Mouse (Mus musculus) neural tube, embryonic 15.5 days (tissue): Measurements from ENCODE around the gene Glp1r. TPM values are rescaled to one million over a fixed set of nuclear protein-coding genes. Genes with fewer than 3 reads are reported as not detected.
A peak's percentile ranks its signal among the peaks of the same experiment; 100 is the strongest.

Experiments used
- ATAC-seq: fragments of 200-750 bp; cut with Nextera tagmentation; 2 replicates; pipeline ENCODE4 v1.8.0; 2017; ENCODE audit warnings: mild to moderate bottlenecking, moderate TSS enrichment, moderate library complexity; ENCODE audit not compliant: low FRiP score
- H3K27ac ChIP-seq: fragments of 300-500 bp; sonication (generic); replicated peaks from 2 replicates; pipeline ENCODE4 v1.5.1; 2015; ENCODE audit warnings: mild to moderate bottlenecking, inconsistent platforms
- H3K27me3 ChIP-seq: fragments of 300-500 bp; sonication (generic); replicated peaks from 2 replicates; pipeline ENCODE4 v1.6.1; 2015; ENCODE audit warnings: inconsistent platforms
- H3K36me3 ChIP-seq: fragments of 300-500 bp; sonication (generic); 2 replicates; pipeline ENCODE4 v1.6.1; 2015; ENCODE audit warnings: inconsistent platforms
- H3K4me1 ChIP-seq: fragments of 300-500 bp; sonication (generic); 2 replicates; pipeline ENCODE4 v1.6.1; 2015; ENCODE audit warnings: inconsistent platforms
- H3K4me2 ChIP-seq: fragments of 300-500 bp; sonication (generic); 2 replicates; pipeline ENCODE4 v1.6.1; 2015; ENCODE audit warnings: inconsistent platforms, mild to moderate bottlenecking, moderate library complexity
- H3K4me3 ChIP-seq: fragments of 300-500 bp; sonication (generic); replicated peaks from 2 replicates; pipeline ENCODE4 v1.5.1; 2015; ENCODE audit warnings: mild to moderate bottlenecking, inconsistent platforms
- H3K9ac ChIP-seq: fragments of 300-500 bp; sonication (generic); replicated peaks from 2 replicates; pipeline ENCODE4 v1.6.1; 2015; ENCODE audit warnings: mild to moderate bottlenecking, inconsistent platforms
- H3K9me3 ChIP-seq: fragments of 300-500 bp; sonication (generic); replicated peaks from 2 replicates; pipeline ENCODE4 v1.6.1; 2016; ENCODE audit warnings: inconsistent platforms
- WGBS: fragments of 180-500 bp; shearing (Covaris S2); methylation state at CpG from one replicate; pipeline ENCODE4 v1.1.7; 2015; ENCODE audit warnings: mixed read lengths; 5-methylcytosine and 5-hydroxymethylcytosine counted together
- polyA plus RNA-seq: library from polyadenylated mRNA; unstranded; fragments of >200 nt; fragmentation: Nextera tagmentation; extraction: Ambion mirVana; gene quantifications from 2 replicates; pipeline ENCODE4 v1.2.1, GENCODE M21; 2015

Glp1r gene
- polyA plus RNA-seq, 1 experiment from 2014 or later: 1.0 TPM

DNA sequence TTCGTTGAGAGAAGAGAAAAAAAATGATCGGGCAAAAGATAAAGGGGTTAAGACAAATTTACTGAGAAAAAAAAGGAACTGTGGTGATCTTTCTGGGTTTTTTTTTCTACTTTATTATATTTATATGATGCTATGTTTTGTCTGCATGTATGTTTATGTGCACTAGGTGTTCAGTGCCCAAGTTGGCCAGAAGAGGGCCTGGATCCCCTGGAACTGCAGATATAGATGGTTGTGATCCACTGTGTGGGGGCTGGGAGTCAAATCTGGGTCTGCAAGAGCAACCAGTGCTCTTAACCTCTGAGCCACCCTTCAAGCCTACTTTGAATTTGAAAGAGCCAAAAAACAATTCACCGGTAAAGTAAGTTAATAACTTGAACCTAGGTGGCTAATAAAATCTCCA lies 21.2 kb upstream of the Glp1r start:
- WGBS: 90% methylated on average over 3 of the region's 3 CpGs
- Histone ChIP-seq H3K4me3 (no peak overlapping the region), H3K27ac (no peak overlapping the region), H3K9ac (no peak overlapping the region), H3K27me3 (no peaks in the 10 kb centered on the region), H3K4me1 (peaks cover 11% of the 10 kb centered on the region), H3K36me3 (no peaks in the 10 kb centered on the region), H3K9me3 (no peaks in the 10 kb centered on the region), H3K4me2 (no peak overlapping the region)
- no peak for ATAC-seq

DNA sequence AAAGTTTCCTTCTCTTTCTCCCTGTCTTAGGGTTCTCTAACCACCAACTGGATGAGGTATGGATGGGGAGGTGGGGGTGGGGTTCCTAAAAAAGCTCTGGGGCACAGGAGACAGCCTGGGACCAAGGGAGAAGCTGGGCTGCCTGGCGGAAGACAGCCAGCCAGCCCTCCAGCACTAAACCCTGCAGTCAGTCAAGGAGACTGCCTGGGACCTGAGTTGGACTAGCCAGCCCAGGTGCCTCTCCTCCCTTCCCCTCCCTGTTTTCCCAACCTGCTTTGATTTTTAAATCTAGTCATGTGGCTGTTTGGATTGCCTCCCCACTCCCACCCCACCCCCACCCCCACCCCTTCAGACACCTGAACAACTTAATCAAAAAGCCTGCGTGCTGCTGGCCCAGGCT lies 20.6 kb upstream of the Glp1r start:
- Histone ChIP-seq H3K27ac (no peak overlapping the region), H3K4me2 (no peak overlapping the region), H3K4me1 (peaks cover 11% of the 10 kb centered on the region), H3K9me3 (no peaks in the 10 kb centered on the region), H3K27me3 (no peaks in the 10 kb centered on the region), H3K36me3 (no peaks in the 10 kb centered on the region), H3K9ac (no peak overlapping the region), H3K4me3 (no peak overlapping the region)
- 74% methylated on average over 2 of the region's 2 CpGs for WGBS
- ATAC-seq: no peak

DNA sequence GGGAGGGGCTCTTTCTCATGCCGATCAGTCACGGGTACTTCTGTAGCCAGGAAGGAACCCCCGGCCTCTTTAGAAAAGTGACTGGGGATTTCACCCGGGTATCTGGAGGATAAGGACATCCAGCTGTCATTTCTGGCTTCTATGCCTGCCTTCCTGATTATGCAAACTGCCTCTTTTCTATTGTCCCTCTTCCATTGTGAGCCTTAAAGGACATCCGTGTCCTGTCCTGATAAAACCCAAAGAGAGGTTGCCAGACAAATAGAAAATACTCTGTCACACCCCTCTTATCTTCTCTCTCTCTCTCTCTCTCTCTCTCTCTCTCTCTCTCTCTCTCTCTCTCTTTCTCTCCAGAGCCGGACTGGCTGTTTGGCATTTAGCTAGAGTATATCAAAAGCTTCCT lies 19.4 kb upstream of the Glp1r start:
- Histone ChIP-seq H3K27ac (no peak overlapping the region), H3K36me3 (no peaks in the 10 kb centered on the region), H3K9me3 (no peaks in the 10 kb centered on the region), H3K4me2 (peak overlapping the region; percentile 13; the same call in 1 of the 2 replicates), H3K27me3 (no peaks in the 10 kb centered on the region), H3K4me3 (no peak overlapping the region), H3K9ac (no peak overlapping the region), H3K4me1 (peaks cover 11% of the 10 kb centered on the region)
- no peak for ATAC-seq
- WGBS: 2% methylated on average over 6 of the region's 6 CpGs

DNA sequence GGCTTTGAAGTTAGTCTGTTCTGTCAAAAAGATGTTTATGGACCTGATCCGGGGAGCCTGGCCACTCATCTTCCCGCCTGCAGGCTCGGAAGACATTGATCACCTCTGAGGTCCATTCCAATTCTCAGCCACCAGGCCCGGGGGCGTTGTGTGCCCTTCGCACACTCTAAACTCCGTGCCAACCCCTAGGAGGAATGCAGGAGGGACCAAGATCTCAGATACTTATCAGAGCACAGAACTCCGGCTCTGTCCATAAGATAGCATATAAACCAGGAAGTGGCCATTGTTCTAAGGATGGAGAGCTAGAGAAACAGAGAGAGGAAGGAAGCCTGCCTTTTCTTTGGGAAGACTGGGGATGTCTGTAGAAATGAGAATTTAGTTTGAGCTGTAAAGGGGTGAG lies 18.1 kb upstream of the Glp1r start:
- H3K4me1 ChIP-seq: peaks cover 11% of the 10 kb centered on the region
- H3K9me3 ChIP-seq: no peaks in the 10 kb centered on the region
- no peak overlapping the region for H3K4me2 ChIP-seq
- 75% methylated on average over 8 of the region's 8 CpGs for WGBS
- no peak overlapping the region for H3K27ac ChIP-seq
- no peaks in the 10 kb centered on the region for H3K27me3 ChIP-seq
- no peak overlapping the region for H3K4me3 ChIP-seq
- no peak overlapping the region for H3K9ac ChIP-seq
- no peaks in the 10 kb centered on the region for H3K36me3 ChIP-seq
- no peak for ATAC-seq

DNA sequence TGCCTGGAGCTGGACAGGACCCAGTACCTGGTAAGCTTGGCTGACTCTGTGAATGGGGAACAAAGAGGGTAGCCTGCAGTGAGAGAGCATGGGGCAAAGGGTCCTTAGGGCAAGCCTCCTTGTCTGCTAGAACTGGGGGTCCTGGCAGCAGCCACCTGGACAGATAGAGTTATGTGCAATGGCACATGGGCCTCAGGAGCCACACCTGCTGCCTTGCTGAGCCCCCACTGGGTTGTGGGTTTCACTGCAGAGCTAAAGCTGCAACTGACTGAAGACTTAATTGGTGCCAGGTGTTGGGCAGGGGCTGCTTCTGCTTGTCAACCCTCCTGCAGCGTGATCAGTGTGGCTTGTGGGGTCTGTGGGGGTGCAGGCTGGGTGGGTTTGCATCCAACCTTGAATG lies 9.5 kb upstream of the Glp1r start:
- Histone ChIP-seq H3K36me3 (no peaks in the 10 kb centered on the region), H3K27ac (no peak overlapping the region), H3K27me3 (no peaks in the 10 kb centered on the region), H3K4me2 (no peak overlapping the region), H3K9ac (no peak overlapping the region), H3K4me3 (no peak overlapping the region), H3K4me1 (peaks cover 4% of the 10 kb centered on the region; the same call in 1 of the 2 replicates), H3K9me3 (no peaks in the 10 kb centered on the region)
- 19% methylated on average over 1 of the region's 1 CpGs for WGBS
- ATAC-seq: no peak

DNA sequence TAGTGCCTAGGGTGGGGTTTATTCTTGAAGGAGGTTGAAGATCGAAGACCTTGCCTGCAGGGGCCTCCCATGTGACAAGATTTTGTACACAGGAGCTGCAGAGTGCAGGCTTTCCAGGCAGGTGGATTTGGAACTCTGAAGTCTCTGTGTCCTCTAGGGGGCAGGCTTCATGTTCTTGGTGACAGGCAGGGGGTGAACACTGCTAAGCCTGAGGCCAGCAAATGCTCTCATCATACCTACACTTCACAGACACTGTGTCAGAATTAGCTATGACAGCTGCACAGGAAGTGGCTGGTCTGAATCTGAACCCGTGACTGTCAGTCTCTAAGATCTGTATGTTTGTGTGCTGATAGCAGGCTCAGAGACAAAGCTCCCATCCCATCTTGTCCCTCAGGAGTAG lies 8.9 kb upstream of the Glp1r start:
- ATAC-seq: no peak
- H3K27me3 ChIP-seq: no peaks in the 10 kb centered on the region
- H3K9me3 ChIP-seq: no peaks in the 10 kb centered on the region
- H3K27ac ChIP-seq: no peak overlapping the region
- no peaks in the 10 kb centered on the region for H3K36me3 ChIP-seq
- no peak overlapping the region for H3K4me2 ChIP-seq
- WGBS: 52% methylated on average over 2 of the region's 2 CpGs
- H3K4me3 ChIP-seq: no peak overlapping the region
- H3K9ac ChIP-seq: no peak overlapping the region
- H3K4me1 ChIP-seq: peaks cover 4% of the 10 kb centered on the region; the same call in 1 of the 2 replicates

DNA sequence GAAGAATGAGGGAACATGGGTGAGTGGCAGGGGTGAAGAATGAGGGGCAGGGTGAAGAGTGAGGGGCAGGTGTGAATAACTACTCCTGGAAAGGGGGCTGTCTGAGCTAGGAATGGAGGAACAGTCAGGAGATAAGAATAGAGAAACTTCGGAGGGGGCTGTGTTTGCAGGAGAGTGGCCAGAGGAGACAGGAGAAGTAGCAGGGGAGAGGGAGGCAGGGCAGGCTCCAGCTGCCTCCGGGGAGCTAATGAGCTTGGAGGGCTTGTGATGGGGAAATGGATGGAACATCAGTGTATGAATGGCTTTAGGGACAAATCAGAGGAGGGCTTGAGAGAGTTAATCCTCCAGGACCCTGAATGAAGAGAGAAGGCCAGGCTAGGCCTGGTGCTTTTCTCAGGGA lies 4.5 kb upstream of the Glp1r start:
- Histone ChIP-seq H3K4me3 (no peak overlapping the region), H3K27me3 (peaks cover 26% of the 10 kb centered on the region), H3K36me3 (no peaks in the 10 kb centered on the region), H3K4me2 (no peak overlapping the region), H3K9me3 (no peaks in the 10 kb centered on the region), H3K4me1 (peaks cover 12% of the 10 kb centered on the region), H3K27ac (no peak overlapping the region), H3K9ac (no peak overlapping the region)
- WGBS: 45% methylated on average over 2 of the region's 2 CpGs
- no peak for ATAC-seq

DNA sequence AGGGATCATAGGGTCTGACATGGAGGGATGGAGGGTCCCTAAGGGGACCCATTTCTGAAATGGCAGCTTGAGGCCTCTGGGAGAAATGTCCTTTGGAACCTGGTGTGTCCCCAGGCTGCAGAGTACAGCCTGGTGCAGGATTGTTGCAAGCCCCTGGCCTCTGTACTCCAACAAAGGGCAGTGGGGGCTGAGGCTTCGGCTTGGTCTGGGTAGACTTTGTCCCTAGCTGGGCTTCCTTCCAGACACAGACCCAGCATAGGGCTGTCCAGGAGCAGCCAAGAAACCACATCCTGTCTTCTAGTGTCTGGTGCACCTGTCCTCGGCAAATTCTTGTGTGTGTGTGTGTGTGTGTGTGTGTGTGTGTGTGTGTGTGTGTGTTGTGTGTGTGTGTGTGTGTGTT lies 2.5 kb downstream of the Glp1r start:
- H3K9me3 ChIP-seq: no peaks in the 10 kb centered on the region
- H3K27me3 ChIP-seq: peaks cover 50% of the 10 kb centered on the region
- H3K27ac ChIP-seq: no peak overlapping the region
- H3K9ac ChIP-seq: no peak overlapping the region
- no peak for ATAC-seq
- H3K4me3 ChIP-seq: no peak overlapping the region
- H3K36me3 ChIP-seq: no peaks in the 10 kb centered on the region
- H3K4me1 ChIP-seq: peaks cover 11% of the 10 kb centered on the region
- 73% methylated on average over 2 of the region's 2 CpGs for WGBS
- no peak overlapping the region for H3K4me2 ChIP-seq

DNA sequence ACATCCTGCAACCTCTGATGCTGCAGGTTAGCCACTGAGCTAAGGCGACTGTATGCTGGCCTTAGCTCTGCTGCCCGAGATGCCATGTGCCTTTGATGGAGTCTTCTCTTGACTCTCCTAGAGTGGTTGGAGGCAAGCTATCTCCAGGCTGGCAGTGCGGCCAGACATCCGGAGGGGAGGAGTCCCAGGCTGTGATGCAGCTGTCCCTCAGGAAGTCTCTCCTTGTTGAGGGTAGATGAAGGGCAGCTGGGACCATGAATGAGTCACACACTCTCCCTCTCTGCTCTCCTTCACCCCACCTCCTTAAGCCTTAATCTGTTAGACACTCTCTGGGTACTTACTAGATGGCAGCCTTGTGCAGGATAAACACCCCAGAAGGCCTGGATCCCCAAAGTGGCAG lies 6.0 kb downstream of the Glp1r start:
- Histone ChIP-seq H3K9ac (no peak overlapping the region), H3K27me3 (peaks cover 19% of the 10 kb centered on the region), H3K4me3 (no peak overlapping the region), H3K4me2 (no peak overlapping the region), H3K9me3 (no peaks in the 10 kb centered on the region), H3K27ac (no peak overlapping the region), H3K36me3 (no peaks in the 10 kb centered on the region), H3K4me1 (peaks cover 21% of the 10 kb centered on the region)
- WGBS: 69% methylated on average over 4 of the region's 4 CpGs
- ATAC-seq: no peak

DNA sequence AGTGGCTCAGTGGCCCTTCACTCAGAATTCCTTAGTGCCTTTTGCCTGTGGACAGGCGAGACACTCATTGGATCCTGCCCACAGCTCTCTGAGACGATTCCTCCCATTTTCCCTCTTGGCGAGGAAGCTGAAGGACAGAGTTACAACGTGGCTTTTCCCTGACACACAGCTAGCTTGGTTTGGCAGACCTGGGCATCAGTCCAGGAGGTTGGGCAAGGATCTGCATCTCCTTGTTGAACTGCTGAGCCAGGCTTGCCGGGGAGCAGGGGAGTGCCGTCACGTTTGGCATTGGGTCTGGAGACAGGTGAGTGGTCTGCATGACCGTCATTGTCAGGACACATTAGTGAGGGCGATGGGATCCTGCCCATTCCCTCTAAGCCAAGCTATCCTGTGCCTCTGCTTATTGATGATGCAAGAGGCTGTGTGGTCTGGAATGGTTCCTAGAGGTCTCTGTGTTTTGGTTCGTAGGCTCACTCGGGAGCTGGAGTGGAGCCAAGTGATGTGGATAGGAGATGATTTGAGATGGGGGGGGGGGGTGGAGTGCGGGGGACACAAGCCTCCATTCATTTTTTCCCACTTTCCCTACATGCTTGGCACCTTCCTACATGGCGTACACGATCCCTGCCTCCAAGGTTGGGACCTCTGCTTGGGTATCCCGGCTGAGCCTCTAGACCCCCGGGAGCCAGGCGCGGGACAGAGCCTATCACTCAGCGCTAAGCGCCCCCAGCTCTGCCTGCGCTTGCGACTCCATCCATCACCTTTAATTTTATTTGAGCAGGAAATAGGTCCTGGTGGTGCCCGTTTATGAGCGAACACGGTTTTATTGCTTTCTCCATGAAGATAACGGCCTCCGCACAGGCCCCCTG lies 9.5 kb downstream of the Glp1r start:
- peak overlapping the region; percentile 53 for H3K4me2 ChIP-seq
- H3K36me3 ChIP-seq: no peaks in the 10 kb centered on the region
- 29% methylated on average over 27 of the region's 27 CpGs for WGBS

DNA sequence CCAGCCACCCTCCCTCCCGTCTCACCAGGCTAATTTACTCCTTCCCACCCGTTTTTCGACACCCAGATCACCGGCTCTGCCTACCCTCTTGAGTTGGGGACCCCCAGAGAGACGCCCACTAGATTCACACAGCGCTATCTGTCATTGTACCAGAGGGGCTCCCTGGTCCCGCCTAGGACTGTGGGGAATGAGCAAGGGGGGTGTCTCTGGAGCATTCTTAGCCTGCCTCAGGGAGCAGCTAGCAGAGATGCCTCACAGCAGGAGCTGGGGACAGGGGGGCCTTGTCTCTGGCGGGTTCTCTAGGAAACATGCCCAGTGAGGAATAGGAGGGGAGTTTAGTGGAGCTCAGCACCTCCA lies 10.1 kb downstream of the Glp1r start:
- no peaks in the 10 kb centered on the region for H3K36me3 ChIP-seq
- H3K4me2 ChIP-seq: peak overlapping the region; percentile 53
- 5% methylated on average over 8 of the region's 8 CpGs for WGBS
- no peak overlapping the region for H3K27ac ChIP-seq
- H3K9me3 ChIP-seq: no peaks in the 10 kb centered on the region
- H3K9ac ChIP-seq: no peak overlapping the region
- H3K4me1 ChIP-seq: peaks cover 32% of the 10 kb centered on the region
- 0 out of 2 replicates have a peak, but pooled peaks cover 8% of the 10 kb centered on the region for H3K27me3 ChIP-seq
- ATAC-seq: peak; percentile 42; the same call in 1 of the 2 replicates
- no peak overlapping the region for H3K4me3 ChIP-seq

More for the DNA sequence above, 9.5 kb downstream of the Glp1r start:
- H3K4me1 ChIP-seq: peaks cover 32% of the 10 kb centered on the region
- no peaks in the 10 kb centered on the region for H3K9me3 ChIP-seq
- H3K27me3 ChIP-seq: peaks cover 8% of the 10 kb centered on the region; the same call in 1 of the 2 replicates
- no peak overlapping the region for H3K27ac ChIP-seq
- no peak overlapping the region for H3K4me3 ChIP-seq
- no peak overlapping the region for H3K9ac ChIP-seq
- peak; percentile 72 for ATAC-seq

DNA sequence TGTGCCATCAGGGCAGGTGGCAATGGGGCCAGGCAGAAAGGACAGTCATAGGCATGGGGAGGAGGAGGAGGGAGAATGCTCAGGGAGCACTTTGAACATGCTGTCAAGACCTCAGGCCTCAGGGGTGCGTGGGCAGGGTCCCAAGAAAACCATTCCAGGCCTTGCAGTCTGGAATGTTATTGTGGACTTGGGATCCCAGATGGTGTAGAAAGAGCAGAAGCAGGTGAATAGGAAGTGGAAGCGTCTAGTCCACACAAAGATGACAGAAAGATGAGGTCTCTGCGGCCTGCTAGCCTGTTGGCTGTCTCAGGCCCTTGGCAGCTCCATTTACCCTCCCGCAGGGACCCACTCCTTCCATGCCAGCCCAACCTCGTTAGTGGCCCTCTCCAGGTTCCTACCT lies 10.9 kb downstream of the Glp1r start:
- no peak for ATAC-seq
- no peak overlapping the region for H3K4me3 ChIP-seq
- H3K36me3 ChIP-seq: no peaks in the 10 kb centered on the region
- H3K9ac ChIP-seq: no peak overlapping the region
- H3K27ac ChIP-seq: no peak overlapping the region
- H3K4me1 ChIP-seq: peaks cover 32% of the 10 kb centered on the region
- H3K4me2 ChIP-seq: no peak overlapping the region
- 0 out of 2 replicates have a peak, but pooled peaks cover 4% of the 10 kb centered on the region for H3K27me3 ChIP-seq
- H3K9me3 ChIP-seq: no peaks in the 10 kb centered on the region
- WGBS: 49% methylated on average over 5 of the region's 5 CpGs
